Mouse (Mus musculus) gastrocnemius, postnatal 10 days (tissue): ENCODE measurements at regions not wholly inside any gene's neighbourhood (a gene's known extent, or its start where the extent isn't known, plus 50 kb on each side); places are given as distances from the start of the nearest gene placed in this dataset.
A peak's percentile ranks its signal among the peaks of the same experiment; 100 is the strongest.

Experiments
- DNase-seq: peaks from one replicate; pipeline ENCODE4 v3.0.0; 2021; ENCODE audit warnings: mixed read lengths

DNA sequence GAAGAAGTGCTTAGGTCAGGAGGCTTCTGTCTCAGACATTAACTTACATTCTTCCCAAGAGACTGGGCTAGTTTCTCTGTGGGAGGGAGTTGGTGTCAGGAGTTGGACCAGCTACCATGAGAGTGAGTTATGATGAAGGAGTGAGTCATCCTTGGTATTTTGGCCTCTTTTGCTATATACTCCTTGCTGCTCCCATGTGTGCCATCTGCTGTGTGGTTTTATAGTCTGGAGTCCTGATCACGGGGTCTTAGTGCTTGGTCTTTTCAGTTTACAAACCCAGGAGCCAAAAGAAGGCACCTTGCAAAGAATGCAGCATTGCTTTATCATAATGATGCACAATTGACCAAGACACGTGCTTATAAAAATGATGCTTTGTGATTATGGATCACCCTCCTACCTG lies 56.6 kb downstream of the Zfp503 start:
- DNase-seq = no peak

GRCm38 (mm10) chr14:21931944-21932343 lies 57.5 kb downstream of the Zfp503 start:
- DNase-seq = no peak

DNA sequence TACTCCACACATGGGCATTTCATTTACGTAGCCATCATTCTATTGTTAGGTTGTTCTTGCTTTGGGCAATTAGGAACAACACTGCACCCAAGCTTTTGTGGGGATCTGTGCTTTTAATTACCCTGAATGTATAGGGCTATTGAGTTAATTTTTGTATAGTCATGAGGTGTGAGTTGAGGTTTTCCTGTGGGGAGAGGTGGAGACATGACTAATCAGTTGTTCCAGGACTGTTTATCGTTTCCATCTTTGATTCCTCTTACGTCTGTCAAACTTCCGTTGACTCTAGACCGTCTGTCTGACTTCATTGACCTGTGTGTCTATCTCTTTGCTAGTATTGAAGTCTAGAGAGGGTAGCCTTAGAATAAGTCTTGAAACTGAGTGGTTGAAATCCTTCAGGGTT lies 60.4 kb downstream of the Zfp503 start:
- no peak for DNase-seq

DNA sequence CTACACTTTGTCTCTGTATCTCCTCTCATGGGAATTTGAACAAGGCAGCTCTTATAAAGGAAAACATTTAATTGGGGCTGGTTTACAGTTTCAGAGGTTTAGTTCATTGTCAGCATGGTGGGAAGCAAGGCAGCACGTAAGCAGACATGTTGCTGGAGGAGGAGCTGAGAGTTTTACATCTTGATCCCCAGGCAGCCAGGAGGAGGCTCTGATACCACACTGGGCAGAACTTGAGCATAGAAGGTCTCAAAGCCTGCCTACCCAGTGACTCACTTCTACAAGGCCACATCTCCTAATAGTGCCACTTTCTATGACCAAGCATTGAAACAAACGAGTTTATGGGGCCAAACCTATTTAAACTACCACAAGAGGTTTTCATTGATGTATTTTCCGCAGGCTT lies 67.9 kb upstream of the Comtd1 start:
- no peak for DNase-seq

- no peak for DNase-seq
Measured at GRCm38 (mm10) chr14:21904498-21905395, 56.0 kb upstream of the Comtd1 start.

DNA sequence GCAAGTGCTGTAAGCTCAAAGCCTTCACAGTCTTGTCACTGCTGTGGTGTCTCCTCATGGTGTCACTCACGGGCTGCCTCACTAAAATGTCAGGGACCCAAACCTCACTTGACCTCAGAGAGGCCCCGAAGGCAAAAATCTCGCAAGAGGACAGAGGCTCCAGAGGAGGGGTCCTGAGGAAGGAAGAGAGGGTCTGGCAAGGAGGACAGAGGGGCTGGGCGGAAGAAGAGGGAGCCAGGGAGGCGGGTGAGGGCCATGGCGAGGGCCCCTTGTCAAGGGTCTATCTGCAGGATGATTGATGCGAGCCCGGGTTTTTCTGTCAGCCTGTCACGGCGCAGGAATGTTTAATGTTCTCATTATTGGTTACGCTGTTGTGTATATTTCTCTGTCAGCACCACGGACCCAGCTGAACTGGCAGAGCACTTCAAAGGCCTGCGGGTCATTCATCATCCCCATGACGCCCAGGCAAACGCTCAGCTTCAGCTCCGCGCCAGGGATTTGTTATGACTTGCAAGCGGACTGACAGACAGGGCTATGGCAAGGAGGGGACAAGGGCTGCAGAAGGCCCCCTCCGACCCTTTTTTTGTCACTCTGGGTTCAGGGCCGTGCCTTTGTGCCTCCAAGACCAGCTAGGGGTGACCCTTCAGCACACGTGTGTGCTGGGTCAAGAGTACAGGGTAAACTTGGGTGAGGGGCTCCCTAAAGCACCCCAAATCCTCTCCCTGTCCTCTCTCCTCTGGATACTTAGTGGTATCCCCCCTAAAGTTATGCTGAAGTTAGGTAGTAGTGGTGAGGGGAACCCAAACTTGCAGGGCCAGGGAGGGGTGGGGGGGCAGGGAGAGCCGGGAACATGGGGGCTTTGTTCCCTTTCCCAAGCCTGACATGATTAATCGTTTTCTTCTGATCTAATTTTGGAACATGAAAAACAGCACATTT lies 55.1 kb upstream of the Comtd1 start:
- peak; percentile 21 for DNase-seq

DNA sequence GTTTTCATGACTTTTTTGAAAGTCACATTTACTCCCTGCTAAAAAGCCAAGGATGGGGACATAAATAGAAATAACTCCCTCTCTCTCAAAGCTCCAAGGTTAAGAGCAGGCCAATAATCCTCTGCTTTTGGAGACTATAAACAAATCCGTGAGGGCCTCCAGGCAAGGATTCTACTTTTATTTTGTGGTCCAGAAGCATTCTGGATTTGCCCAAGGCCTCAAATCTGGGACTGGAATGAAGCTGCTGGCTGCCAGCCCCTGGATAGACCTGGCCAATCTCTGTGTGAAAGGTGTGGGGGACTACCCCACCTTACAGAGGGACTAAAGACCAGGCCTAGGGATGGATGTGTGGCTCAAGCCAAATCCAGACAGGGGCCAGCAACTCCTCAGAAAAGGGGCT lies 54.1 kb upstream of the Comtd1 start:
- no peak for DNase-seq

DNA sequence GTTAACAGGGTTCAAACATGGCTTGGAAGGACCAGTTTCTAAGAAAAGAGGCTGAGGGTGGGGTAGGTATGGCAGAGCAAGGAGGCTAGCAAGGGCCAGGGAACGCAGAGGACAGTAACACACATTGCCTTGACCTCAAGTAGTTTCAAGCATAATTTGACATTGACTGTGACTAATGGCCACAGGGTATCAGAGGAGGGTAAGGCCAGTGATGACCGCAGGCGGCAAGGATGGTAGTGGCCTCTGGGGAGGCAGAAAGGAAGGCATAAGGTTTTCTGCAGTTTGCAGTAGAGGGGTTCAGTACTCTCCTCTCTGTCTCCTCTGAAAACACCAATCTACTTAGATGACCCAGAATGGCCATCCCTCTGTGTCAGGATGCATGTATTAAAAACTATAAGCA lies 53.7 kb upstream of the Comtd1 start:
- DNase-seq = no peak

DNA sequence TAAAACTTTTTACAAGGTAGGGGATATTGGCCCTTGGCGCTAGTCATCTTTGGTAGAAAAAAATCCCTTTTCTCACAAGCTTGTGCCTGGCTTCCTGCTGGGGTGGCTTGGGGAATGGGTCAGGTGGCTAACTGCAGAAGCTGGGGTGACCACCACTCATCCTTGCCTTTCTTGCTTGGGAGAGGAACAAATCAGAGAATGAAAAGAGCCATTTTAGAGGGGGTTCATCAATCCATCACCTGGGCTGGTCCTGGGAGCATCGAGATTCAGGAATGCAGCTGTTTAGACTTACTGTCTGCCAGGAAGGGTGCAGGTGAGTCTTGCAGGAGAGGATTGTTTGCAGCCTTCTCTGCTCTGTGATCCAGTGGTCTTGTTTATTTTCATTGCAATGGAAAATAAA lies 52.2 kb upstream of the Comtd1 start:
- DNase-seq = no peak

DNA sequence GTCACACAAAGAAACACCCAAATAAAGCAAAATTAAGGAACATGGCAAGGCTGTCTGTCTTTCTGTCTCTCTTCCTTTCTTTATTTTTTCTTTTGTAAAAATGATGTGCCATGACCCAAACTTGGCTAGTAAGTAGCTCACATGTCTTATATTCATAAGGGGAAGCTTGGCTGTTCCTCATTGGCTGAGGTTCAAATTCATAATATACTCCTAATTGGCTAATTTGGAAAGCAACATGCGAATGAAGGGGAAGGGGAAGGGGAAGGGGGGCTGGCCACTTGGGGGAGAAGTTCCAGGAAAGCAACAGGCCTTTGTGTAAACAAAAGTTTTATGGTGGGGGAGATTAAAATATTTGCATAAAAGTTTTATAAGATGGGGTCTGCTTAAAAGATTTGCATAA lies 51.7 kb upstream of the Comtd1 start:
- no peak for DNase-seq
